Mouse (Mus musculus) heart, embryonic 11.5 days (tissue): ENCODE data around the gene Pax7. TPM values are rescaled to one million over a fixed set of nuclear protein-coding genes. Genes with fewer than 3 reads are reported as not detected.
A peak's percentile ranks its signal among the peaks of the same experiment; 100 is the strongest.

Source experiments
- ATAC-seq: fragments of 200-750 bp; cut with Nextera tagmentation; replicated peaks from 2 replicates; pipeline ENCODE4 v1.8.0; 2017; ENCODE audit warnings: moderate library complexity; ENCODE audit not compliant: insufficient number of reproducible peaks, low FRiP score, low TSS enrichment
- H3K27ac ChIP-seq: fragments of 300-500 bp; sonication (generic); 2 replicates; pipeline ENCODE4 v1.5.1; 2014; ENCODE audit warnings: mild to moderate bottlenecking, low read depth, low read length
- H3K27me3 ChIP-seq: fragments of 300-500 bp; sonication (generic); 2 replicates; pipeline ENCODE4 v1.6.1; 2014; ENCODE audit warnings: mild to moderate bottlenecking, low read length, mixed read lengths; ENCODE audit not compliant: control insufficient read depth, insufficient read depth
- H3K36me3 ChIP-seq: fragments of 300-500 bp; sonication (generic); 2 replicates; pipeline ENCODE4 v1.6.1; 2014; ENCODE audit warnings: mild to moderate bottlenecking, low read length, moderate library complexity, mixed read lengths; ENCODE audit not compliant: control insufficient read depth, insufficient read depth
- H3K4me1 ChIP-seq: fragments of 300-500 bp; sonication (generic); 2 replicates; pipeline ENCODE4 v1.6.1; 2014; ENCODE audit warnings: low read length; ENCODE audit not compliant: control insufficient read depth, insufficient read depth
- H3K4me2 ChIP-seq: fragments of 300-500 bp; sonication (generic); 2 replicates; pipeline ENCODE4 v1.6.1; 2014; ENCODE audit warnings: mild to moderate bottlenecking, moderate library complexity
- H3K4me3 ChIP-seq: fragments of 300-500 bp; sonication (generic); 2 replicates; pipeline ENCODE4 v1.5.1; 2014; ENCODE audit warnings: low read depth, low read length
- H3K9ac ChIP-seq: fragments of 300-500 bp; sonication (generic); 2 replicates; pipeline ENCODE4 v1.6.1; 2014; ENCODE audit warnings: mild to moderate bottlenecking, low read depth, low read length, moderate library complexity
- H3K9me3 ChIP-seq: fragments of 300-500 bp; sonication (generic); replicated peaks from 2 replicates; pipeline ENCODE4 v1.6.1; 2016; ENCODE audit warnings: low read length; ENCODE audit not compliant: control insufficient read depth
- WGBS: fragments of 180-500 bp; shearing (Covaris S2); extraction: QIAGEN DNeasy Blood & Tissue Kit; methylation state at CpG from one replicate; pipeline ENCODE4 v1.1.7; 2014; ENCODE audit not compliant: insufficient replicate concordance; 5-methylcytosine and 5-hydroxymethylcytosine counted together
- polyA plus RNA-seq: library from polyadenylated mRNA; unstranded; fragments of >200 nt; fragmentation: Nextera tagmentation; extraction: Ambion mirVana; gene quantifications from 2 replicates; pipeline ENCODE4 v1.2.1, GENCODE M21; 2014

Pax7 gene
- polyA plus RNA-seq, 1 experiment from 2014 or later: 0.04 TPM

DNA sequence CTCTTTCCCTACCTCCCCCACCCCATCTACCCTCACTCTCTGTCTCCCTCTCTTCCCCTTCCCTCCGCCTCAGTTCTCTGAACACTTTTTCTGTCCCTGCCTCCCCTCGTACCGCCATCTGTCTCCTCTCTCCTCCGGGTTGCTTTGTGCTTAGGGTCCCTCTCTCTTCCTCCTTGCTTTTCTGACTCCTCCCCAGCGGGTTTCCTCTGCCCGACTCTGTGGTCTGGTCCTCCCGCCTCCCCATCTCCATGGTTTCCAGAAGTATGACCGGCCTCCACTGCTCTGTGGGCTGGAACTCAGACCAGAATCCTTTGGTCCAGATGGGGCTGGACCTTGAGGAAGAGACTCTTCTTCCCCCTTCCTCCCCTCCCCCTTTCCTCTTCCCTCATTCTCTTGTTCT is 2.9 kb upstream of the Pax7 start:
- under 1% methylated on average over 8 of the region's 8 CpGs for WGBS
- Histone ChIP-seq H3K4me3 (no peak overlapping the region), H3K9ac (no peak overlapping the region), H3K27me3 (peaks cover 100% of the 10 kb centered on the region), H3K36me3 (no peaks in the 10 kb centered on the region), H3K27ac (no peak overlapping the region), H3K9me3 (no peaks in the 10 kb centered on the region), H3K4me2 (no peak overlapping the region), H3K4me1 (peaks cover 6% of the 10 kb centered on the region)
- no peak for ATAC-seq

DNA sequence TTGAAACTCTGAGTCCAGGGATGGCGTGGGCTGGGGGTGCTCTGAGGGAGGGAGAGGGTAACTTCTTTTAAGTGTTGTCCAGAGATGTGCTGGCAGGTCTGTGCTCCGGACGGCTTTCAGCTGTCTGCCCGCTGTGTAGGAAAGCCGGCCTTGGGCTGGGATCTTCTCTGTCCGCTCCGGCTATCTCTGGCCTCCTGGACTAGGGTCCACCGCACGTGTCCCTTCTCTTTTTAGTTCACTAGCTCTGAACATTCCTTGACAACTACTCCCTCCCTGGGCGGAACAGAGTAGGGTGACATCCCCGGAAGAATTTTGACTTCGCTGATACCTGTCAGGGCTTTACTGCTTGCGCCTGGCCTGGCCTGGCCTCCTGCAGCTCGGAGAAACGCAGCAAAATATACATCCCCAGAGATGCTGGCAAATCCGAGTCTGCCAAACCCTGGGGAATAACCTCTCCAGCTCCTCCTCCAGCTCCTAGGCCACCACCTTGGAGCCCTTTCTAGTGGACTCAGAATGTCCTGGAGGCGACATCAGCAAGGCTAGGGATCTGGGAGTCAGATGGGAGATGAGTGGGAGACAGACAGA is 581 bp upstream of the Pax7 start:
- WGBS: 2% methylated on average over 17 of the region's 17 CpGs
- Histone ChIP-seq H3K4me3 (no peak overlapping the region), H3K4me2 (no peak overlapping the region), H3K36me3 (no peaks in the 10 kb centered on the region), H3K4me1 (peaks cover 6% of the 10 kb centered on the region), H3K9ac (no peak overlapping the region), H3K27ac (no peak overlapping the region), H3K27me3 (peaks cover 100% of the 10 kb centered on the region), H3K9me3 (no peaks in the 10 kb centered on the region)
- ATAC-seq: no peak

DNA sequence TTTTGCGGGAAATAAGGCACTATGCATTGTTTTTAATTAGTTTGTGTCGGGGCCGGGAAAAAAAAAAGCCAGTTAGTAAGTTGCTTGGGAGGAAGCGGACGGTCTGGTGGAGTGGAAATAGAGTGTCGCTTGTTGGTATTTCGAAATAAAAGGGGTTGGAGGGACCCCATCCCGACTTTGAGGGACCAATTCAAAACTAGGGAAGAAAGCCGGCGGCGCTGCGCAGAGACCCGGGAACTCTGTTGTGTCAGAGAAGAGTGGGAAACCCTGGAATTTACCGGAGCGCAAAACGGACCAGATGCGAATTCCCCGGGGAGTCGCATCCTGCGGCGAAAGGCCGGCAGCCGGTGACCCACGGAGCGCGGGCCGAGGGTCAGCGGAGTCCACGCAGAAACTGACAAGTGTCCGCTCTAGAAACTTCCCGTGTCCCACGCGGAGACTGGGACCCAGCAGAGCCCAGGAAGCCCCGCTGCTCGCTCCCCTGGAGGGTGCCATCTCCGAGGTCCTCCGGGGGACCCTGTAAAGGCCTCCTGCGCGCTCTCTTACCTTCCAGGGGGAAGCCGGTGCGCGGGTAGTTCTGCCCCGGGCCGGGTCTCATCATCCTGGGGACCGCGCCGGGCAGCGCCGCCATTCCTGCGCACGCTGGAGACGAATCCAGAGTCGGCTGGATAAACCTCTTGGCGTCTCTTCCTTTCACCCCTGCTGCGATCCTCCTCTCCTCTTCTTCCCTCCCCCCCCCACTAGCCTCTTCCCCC is 870 bp downstream of the Pax7 start:
- Histone ChIP-seq H3K4me3 (peak overlapping the region; percentile 25; the same call in 1 of the 2 replicates), H3K4me1 (peaks cover 6% of the 10 kb centered on the region), H3K9ac (no peak overlapping the region), H3K9me3 (no peaks in the 10 kb centered on the region), H3K4me2 (peak overlapping the region; percentile 47), H3K27me3 (peaks cover 100% of the 10 kb centered on the region), H3K36me3 (no peaks in the 10 kb centered on the region), H3K27ac (no peak overlapping the region)
- WGBS: 1% methylated on average over 50 of the region's 55 CpGs
- ATAC-seq: no peak

DNA sequence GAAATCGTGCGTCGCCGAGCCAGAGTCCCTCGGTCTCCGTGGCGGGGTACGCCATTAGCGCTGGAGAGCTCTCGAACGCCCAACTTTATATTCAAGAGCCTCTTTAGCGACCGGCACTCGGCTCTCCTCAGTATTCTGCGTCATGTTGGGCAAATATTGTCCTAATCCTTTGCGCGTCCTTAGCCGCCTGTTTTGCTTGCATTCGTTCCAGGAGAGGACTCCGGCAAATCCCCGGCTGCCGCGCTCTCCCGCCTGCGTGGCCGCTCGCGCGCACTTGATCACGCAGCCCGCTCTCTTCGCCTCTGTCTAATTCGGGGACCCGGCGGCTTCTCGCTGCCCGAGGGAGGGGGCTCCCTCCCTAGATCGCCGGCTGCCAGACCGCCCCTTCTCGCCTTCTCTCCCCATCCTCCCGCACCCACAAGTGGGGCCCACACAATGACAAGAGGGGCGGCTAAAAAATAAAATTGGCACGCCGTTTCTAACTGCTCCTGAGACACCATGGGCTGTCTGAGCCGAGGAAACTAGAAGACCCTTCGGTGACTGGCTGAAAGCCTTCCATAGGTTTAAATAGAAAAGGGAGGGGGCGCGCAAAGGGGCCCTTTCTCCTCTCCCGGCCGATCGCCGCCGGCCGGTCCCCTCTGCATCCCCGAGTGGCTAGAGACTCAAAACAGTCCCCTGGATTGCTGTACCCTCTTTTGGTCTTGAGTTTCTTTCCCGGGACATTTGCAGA is 1.7 kb downstream of the Pax7 start:
- Histone ChIP-seq H3K4me1 (peaks cover 6% of the 10 kb centered on the region), H3K27me3 (peaks cover 100% of the 10 kb centered on the region), H3K36me3 (no peaks in the 10 kb centered on the region), H3K4me2 (no peak overlapping the region), H3K4me3 (no peak overlapping the region), H3K9ac (no peak overlapping the region), H3K9me3 (no peaks in the 10 kb centered on the region), H3K27ac (no peak overlapping the region)
- WGBS: under 1% methylated on average over 57 of the region's 57 CpGs
- no peak for ATAC-seq

DNA sequence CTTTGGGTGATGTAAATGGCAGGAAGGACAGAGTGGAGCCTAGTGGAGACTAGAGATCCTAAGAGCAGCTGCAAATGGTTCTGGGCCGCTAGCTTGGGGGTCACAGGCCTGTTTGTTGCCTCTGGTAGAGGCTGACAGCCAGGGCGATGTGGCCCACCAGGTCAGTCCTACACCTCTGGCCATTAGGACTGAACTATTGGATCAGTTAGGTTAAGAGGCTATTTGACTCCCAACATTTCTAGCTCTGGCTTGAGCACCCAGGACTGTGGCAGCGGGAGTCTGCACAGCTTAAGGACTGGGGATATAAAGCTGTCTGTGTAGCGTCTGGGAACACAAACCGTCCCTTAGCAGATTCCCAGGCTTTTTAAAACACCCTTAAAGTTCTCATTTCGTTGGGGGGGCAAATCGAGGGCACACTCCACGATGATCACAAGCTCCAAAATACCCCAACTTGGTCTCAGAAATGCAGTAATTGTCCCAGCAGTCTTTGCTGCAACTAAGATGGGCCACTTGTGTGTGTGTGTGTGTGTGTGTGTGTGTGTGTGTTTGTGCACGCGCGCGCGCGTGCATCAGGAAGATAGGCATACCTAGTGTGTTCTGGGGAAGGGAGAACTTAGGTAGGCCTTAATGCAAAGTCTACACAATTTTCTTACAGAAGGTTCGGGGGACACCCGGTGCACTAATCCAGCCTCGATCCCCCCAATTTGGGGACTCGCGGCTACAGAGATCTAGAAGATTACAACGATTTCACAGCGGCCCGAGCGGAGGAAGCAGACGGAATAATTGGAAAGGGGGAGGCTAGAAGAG is 2.5 kb downstream of the Pax7 start:
- Histone ChIP-seq H3K4me1 (peaks cover 6% of the 10 kb centered on the region), H3K27ac (no peak overlapping the region), H3K9ac (no peak overlapping the region), H3K4me2 (no peak overlapping the region), H3K27me3 (peaks cover 100% of the 10 kb centered on the region), H3K36me3 (no peaks in the 10 kb centered on the region), H3K9me3 (no peaks in the 10 kb centered on the region), H3K4me3 (no peak overlapping the region)
- ATAC-seq: no peak
- WGBS: under 1% methylated on average over 24 of the region's 24 CpGs

DNA sequence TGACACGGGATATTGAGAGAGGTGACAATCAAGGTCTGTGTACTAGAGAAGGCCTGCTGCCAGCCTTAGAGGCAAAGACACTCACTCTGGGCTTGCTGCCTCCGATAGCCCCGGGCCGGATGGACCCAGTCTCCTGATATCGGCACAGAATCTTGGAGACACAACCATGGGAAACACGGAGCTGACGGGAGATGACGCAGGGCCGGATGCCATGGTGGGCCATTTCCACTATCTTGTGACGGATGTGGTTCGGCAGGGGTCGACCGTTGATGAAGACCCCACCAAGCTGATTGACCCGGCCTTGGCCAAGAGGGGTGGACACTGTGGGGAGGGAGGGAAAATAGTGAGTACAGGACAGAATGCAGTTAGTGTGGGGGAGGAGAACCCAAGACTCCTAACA is 3.3 kb downstream of the Pax7 start:
- Histone ChIP-seq H3K27me3 (peaks cover 100% of the 10 kb centered on the region), H3K4me3 (no peak overlapping the region), H3K9me3 (no peaks in the 10 kb centered on the region), H3K9ac (no peak overlapping the region), H3K4me2 (no peak overlapping the region), H3K36me3 (no peaks in the 10 kb centered on the region), H3K4me1 (peaks cover 6% of the 10 kb centered on the region), H3K27ac (no peak overlapping the region)
- WGBS: 2% methylated on average over 14 of the region's 14 CpGs
- ATAC-seq: no peak

DNA sequence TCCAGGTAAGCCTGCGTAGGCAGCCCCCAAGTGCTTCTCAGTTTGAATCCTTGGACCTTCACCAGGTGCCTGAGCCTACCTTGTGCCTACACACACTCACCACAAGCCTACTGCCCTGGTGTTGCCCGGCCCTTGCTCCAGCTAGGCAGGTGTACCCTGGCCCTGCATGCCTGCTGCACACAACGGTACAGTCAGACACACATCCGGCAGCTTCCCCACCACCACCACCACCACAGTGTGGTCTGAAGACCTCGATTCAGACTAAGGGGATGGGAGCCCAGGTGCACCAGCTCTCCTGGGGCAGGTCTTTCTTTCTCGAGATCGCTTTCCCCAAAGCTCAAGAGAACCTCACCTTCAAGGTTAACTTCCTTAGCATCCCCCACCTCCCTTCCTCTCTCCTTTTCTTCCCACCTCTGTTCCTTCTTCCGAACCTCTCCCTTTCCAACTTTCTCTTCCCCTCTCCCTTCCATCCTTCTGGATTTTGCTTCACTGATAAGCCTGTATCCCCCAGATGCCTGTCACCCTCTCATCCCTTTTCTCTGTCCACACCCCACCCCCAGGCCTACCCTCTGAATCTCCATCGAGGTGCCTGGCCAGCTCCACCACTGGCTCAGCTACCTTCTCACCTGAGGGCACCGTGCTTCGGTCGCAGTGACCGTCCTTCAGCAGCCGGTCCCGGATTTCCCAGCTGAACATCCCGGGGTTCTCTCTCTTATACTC is 4.3 kb downstream of the Pax7 start:
- Histone ChIP-seq H3K9me3 (no peaks in the 10 kb centered on the region), H3K9ac (no peak overlapping the region), H3K27me3 (peaks cover 100% of the 10 kb centered on the region), H3K36me3 (no peaks in the 10 kb centered on the region), H3K27ac (no peak overlapping the region), H3K4me2 (no peak overlapping the region), H3K4me1 (peaks cover 6% of the 10 kb centered on the region), H3K4me3 (no peak overlapping the region)
- no peak for ATAC-seq
- 3% methylated on average over 16 of the region's 16 CpGs for WGBS

DNA sequence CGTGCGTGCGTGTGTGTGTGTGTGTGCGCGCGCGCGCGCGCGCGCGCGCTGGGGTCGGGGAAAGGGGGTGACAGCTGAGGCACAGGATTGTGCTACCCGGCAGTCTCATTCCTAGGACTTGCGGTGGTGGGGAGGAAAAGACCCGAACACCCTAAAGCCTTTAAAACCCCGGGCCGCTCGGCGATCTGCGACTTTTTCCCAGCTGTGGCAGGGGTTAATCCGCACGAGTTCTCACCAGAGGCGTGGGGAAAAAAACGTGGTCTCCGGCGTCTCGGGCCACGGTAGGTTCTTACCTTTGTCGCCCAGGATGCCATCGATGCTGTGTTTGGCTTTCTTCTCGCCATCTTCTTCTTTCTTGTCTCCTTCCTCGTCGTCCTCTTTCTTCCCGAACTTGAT is 5.0 kb downstream of the Pax7 start:
- Histone ChIP-seq H3K4me3 (peak overlapping the region; percentile 16; the same call in 1 of the 2 replicates), H3K4me2 (no peak overlapping the region), H3K27me3 (peaks cover 100% of the 10 kb centered on the region), H3K4me1 (peaks cover 6% of the 10 kb centered on the region), H3K9ac (no peak overlapping the region), H3K27ac (no peak overlapping the region), H3K36me3 (no peaks in the 10 kb centered on the region), H3K9me3 (no peaks in the 10 kb centered on the region)
- ATAC-seq: no peak
- under 1% methylated on average over 37 of the region's 37 CpGs for WGBS
